Mouse (Mus musculus) megakaryocyte, embryonic 14.5 days (primary cell): ENCODE measurements at regions not wholly inside any gene's neighbourhood (a gene's known extent, or its start where the extent isn't known, plus 50 kb on each side); places are given as distances from the start of the nearest gene placed in this dataset.

Experiments
- H3K27me3 ChIP-seq: replicated peaks from 2 replicates; pipeline ENCODE3; 2012; ENCODE audit warnings: inconsistent platforms
- H3K36me3 ChIP-seq: replicated peaks from 2 replicates; pipeline ENCODE3; 2012; ENCODE audit warnings: low read length, inconsistent platforms, mixed read lengths
- H3K4me1 ChIP-seq: 2 replicates; pipeline ENCODE4 v1.6.1; 2012; ENCODE audit warnings: inconsistent platforms
- H3K4me3 ChIP-seq: replicated peaks from 2 replicates; pipeline ENCODE3; 2012; ENCODE audit warnings: moderate library complexity, mild to moderate bottlenecking, inconsistent platforms
- H3K9me3 ChIP-seq: 2 replicates; pipeline ENCODE4 v1.6.1; 2012; ENCODE audit warnings: inconsistent platforms
- FLI1 ChIP-seq: IDR thresholded peaks from 2 replicates; pipeline ENCODE4 v1.6.1; 2012; ENCODE audit warnings: low read length, inconsistent platforms, mixed read lengths
- GATA1 ChIP-seq: IDR thresholded peaks from 3 replicates; pipeline ENCODE4 v1.6.1; 2012; ENCODE audit warnings: mixed read lengths, low read length, inconsistent platforms, borderline replicate concordance

DNA sequence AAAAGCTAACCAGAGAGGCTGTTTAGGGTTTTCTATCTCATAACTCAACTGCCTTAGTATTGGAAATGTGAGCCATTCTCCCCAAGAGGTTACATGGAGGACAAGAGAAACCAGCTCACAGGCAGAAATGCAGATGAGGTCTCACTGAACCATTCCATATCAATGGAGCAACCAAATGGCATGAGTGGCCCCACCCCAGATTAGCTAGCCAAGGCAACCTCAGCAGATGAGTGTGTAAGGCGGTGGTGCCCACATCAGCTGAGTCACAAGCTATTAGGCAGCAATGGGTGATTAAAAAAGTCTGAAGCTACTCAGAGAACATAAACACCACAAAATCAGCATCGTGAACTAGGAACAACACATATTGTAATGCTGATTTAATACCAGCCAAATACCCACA lies 133.2 kb downstream of the Lpin1 start:
- no peaks in the 10 kb centered on the region for H3K36me3 ChIP-seq
- no peak overlapping the region for H3K4me3 ChIP-seq
- H3K4me1 ChIP-seq = no peaks in the 10 kb centered on the region
- H3K27me3 ChIP-seq = peaks cover 2% of the 10 kb centered on the region
- TF ChIP-seq GATA1 (no peak), FLI1 (no peak)
- no peaks in the 10 kb centered on the region for H3K9me3 ChIP-seq

DNA sequence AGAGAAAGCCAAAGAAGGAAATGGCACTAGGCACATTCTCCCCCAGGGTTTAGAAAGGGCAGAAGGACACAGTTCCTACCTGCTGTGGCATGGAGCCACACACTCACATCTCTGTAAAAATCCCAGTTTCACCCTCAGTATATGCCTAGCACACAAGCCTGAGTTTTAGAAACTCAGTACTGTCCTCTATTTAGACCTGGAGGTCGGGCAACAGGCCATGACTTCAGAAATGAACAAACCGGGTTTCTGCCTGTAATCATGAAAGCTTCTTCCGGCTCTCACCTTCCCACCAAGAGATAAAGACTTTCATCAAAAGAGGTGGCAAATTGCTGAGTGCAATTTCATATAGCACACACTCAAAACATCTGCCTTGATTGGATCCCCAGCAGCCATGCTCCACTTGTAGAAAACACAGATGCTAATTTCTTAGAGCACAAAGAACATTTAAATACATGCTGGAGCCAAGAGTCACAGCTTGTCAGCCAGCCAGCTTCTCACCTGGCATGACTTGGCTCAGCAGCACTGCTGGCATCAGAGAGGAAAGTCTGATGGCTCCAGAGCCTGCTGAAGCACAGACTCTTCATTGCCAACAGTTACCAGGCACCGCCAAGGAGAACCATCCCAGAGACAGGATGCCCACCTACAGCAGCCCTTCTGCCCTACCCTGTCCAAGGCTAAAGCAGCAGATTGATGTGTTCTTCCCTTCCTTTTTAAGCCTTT lies 136.2 kb downstream of the Lpin1 start:
- Histone ChIP-seq H3K27me3 (peaks cover 2% of the 10 kb centered on the region), H3K4me3 (no peak overlapping the region), H3K9me3 (no peaks in the 10 kb centered on the region), H3K36me3 (no peaks in the 10 kb centered on the region), H3K4me1 (no peaks in the 10 kb centered on the region)
- no peak for TF ChIP-seq FLI1
- TF ChIP-seq GATA1 = no peak

DNA sequence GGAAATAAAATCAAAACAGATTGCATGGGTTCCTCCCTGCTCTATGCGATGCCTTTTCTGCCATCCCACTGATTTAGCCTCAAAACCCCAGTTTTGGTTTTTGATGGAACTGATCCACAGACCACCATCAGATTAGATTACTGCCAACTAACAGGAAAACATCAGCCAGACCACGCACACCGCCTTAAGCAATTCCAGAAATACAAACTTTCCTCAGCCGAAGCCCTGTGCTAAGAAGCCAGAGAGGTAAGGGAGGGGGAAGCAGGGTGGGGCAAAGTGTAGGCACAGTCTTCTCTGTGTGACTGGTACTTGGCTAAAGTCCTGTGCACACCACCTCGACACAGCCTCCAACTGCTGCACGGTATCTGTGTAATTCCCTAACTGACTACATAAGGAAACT lies 153.3 kb downstream of the Lpin1 start:
- Histone ChIP-seq H3K4me1 (no peaks in the 10 kb centered on the region), H3K36me3 (no peaks in the 10 kb centered on the region), H3K9me3 (no peaks in the 10 kb centered on the region), H3K4me3 (no peak overlapping the region), H3K27me3 (no peaks in the 10 kb centered on the region)
- TF ChIP-seq GATA1 (no peak), FLI1 (no peak)

DNA sequence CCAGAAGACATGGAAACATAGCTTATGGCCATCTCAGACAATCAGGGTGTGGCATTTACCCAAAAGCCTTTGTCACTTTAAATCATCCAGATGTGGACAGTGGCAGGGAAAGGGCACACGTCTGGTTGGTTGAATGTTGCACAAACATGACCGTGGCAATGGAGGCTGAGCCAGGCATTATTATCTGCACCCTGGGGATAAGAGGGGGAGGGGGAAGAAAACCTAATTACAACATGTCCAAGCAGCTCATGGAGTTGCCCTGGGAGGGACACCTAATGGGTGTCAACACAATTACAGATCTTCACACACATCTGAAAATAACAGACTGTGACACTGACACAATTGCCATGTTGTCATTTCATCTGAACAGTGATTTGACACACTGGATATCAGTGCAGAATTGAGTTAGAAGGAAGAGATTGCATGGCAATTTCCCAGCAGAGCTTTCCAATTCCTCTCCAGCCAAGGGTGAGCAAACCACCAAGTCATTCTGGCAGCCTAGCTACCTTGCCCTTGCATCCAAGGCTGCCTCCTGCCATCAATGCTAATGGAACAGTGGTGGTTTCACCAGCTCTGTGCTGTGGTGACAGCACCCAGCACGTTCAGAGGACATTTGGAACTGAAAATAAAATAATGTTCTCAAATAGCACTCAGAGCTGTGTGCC lies 159.9 kb downstream of the Lpin1 start:
- no peaks in the 10 kb centered on the region for H3K4me1 ChIP-seq
- TF ChIP-seq FLI1 = no peak
- no peak for TF ChIP-seq GATA1
- no peaks in the 10 kb centered on the region for H3K27me3 ChIP-seq
- H3K36me3 ChIP-seq = no peaks in the 10 kb centered on the region
- no peak overlapping the region for H3K4me3 ChIP-seq
- H3K9me3 ChIP-seq = no peaks in the 10 kb centered on the region

DNA sequence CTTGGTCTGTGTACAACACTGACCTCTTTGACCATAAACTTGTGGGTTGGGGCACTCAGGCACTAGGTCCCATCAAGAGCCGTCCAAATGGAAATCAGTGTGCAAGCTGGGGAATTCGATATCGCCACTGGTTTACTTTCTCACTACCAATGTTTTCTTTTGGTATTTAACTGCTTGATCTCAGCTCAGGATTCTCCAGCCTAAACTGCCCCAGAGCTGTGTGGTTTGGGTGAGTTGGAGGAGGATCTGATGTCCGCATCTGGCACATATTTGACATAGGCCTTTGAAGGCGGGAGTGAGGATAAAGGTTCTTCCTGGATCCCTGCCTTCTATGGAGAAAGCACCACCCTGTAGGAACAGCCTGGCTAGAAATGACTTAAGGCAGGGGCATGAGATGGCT lies 172.0 kb downstream of the Lpin1 start:
- no peaks in the 10 kb centered on the region for H3K9me3 ChIP-seq
- no peaks in the 10 kb centered on the region for H3K4me1 ChIP-seq
- H3K4me3 ChIP-seq = no peak overlapping the region
- no peaks in the 10 kb centered on the region for H3K36me3 ChIP-seq
- TF ChIP-seq FLI1 (no peak), GATA1 (no peak)
- H3K27me3 ChIP-seq = peaks cover 2% of the 10 kb centered on the region

DNA sequence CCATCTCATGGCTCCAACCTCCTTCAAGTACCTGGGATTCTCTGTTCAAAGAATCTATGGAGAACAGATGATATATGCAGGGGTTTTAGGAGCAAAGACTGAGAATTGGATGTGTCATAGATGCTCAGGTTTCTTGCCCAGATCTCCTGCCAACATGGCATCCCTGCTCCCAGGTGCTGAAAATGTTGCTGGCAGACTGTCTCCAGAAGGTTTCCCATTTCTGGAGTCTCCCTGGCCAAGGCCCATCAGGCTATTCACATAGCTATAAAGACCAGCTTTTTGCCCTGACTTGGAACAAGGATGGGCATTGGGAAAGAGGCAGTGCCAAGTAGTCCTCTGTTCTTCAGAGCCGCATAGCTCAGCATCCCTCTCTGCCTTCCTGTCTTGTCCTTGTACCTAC lies 173.8 kb downstream of the Lpin1 start:
- Histone ChIP-seq H3K4me3 (no peak overlapping the region), H3K36me3 (no peaks in the 10 kb centered on the region), H3K4me1 (no peaks in the 10 kb centered on the region), H3K9me3 (no peaks in the 10 kb centered on the region), H3K27me3 (no peaks in the 10 kb centered on the region)
- TF ChIP-seq FLI1 = no peak
- no peak for TF ChIP-seq GATA1

DNA sequence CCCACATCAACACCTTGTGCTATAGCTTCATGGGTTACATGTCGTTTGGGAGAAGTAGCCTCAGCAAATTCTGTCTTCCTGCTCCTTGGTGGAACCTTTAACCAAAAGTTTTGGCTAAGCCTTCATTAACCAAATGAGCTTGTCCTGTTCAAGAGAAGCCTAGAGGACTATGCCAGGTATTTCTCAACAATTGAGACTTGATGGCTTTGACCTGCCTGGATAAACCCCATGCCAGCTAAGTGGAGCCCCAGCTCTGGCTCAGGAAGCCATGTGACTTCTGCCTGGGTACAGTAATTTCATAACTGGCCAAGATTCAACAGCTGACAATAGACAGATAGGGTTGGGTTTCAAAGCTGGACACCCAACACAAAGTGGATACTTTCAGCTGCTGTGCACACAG lies 174.5 kb downstream of the Lpin1 start:
- Histone ChIP-seq H3K27me3 (no peaks in the 10 kb centered on the region), H3K4me3 (no peak overlapping the region), H3K4me1 (no peaks in the 10 kb centered on the region), H3K36me3 (no peaks in the 10 kb centered on the region), H3K9me3 (no peaks in the 10 kb centered on the region)
- TF ChIP-seq GATA1 (no peak), FLI1 (no peak)

DNA sequence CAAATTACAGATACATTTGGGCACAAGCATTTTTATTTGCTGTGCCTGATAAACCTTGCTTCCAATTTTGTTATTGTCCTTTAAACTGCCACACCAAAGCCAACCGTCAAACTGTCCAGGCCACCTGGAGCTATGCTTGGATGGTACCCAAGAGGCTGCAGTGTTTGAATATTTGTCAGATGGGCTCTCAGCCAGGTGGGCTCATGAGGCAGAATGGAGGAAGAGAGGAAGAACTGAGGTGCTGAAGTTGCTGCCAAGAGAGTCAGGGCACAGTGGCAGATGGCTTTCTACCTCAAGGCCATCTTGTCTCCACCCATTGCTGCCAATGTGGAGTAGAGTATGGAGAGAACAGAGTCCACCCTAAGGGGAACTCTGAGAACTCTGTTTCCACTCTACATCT lies 176.0 kb downstream of the Lpin1 start:
- H3K4me3 ChIP-seq = no peak overlapping the region
- TF ChIP-seq GATA1 = no peak
- TF ChIP-seq FLI1 = no peak

DNA sequence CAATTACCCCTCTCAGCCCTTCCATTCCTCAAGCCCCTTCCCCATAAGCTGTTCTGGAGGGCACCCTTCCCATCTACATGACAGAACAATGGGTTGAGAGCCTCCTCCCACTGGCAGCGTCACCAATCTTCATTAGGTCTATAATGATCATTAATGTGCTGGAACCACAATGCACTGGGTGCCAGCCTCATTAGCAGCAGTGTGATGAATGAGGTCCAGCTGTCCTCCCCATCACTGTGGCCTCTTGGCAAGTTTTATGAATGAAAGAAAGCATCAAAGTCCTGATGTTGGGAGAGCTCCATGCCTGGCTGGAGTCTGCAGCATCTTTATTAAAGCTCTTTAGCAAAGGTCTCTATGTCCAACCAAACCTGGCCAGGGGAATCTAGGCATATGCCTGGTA lies 176.5 kb downstream of the Lpin1 start:
- no peaks in the 10 kb centered on the region for H3K27me3 ChIP-seq
- no peaks in the 10 kb centered on the region for H3K9me3 ChIP-seq
- H3K4me3 ChIP-seq = no peak overlapping the region
- no peak for TF ChIP-seq GATA1
- no peak for TF ChIP-seq FLI1
- no peaks in the 10 kb centered on the region for H3K4me1 ChIP-seq
- H3K36me3 ChIP-seq = no peaks in the 10 kb centered on the region

More for the DNA sequence above, 176.0 kb downstream of the Lpin1 start:
- no peaks in the 10 kb centered on the region for H3K36me3 ChIP-seq
- no peaks in the 10 kb centered on the region for H3K27me3 ChIP-seq
- H3K9me3 ChIP-seq = no peaks in the 10 kb centered on the region
- no peaks in the 10 kb centered on the region for H3K4me1 ChIP-seq

DNA sequence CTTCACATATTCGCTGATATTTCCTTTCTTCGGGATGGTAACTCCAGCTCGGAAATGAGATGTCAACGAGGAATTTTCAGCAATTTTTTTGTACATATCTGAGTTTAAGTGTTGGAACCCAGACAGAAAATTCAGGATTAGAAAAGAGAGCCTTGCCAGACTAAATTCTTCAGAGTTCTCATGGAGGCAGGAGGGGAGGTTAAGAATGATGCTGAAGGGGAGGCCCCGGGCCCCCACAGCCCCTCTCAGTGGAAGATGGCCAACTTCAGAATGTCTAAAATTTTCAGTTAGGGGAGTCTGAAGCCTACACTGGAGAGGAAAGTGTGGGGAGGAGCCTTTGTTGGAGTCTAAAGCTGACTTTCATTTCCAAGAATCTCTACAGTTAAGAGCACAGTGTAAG lies 184.8 kb downstream of the Lpin1 start:
- no peak overlapping the region for H3K4me3 ChIP-seq
- no peaks in the 10 kb centered on the region for H3K27me3 ChIP-seq
- no peak for TF ChIP-seq FLI1
- no peak for TF ChIP-seq GATA1
- H3K4me1 ChIP-seq = no peaks in the 10 kb centered on the region
- H3K36me3 ChIP-seq = no peaks in the 10 kb centered on the region
- no peaks in the 10 kb centered on the region for H3K9me3 ChIP-seq

DNA sequence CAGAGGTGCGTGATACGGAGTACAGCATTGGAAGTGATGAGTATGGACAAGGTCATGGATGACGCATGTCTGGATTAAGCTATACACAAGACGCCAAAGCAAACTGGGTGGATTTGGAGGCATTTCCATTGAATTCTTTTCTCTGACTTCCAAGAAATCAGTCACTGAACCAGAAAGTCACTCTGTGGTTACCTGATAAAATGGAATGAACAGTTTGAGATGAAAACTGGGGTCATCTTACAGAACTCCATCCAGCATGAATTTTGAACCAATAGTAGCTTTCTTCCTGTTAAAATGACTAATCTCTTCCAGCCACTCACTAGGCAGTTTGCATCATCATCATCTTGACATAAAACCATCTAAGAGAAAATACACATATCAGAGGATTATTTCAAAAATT lies 186.2 kb downstream of the Lpin1 start:
- no peaks in the 10 kb centered on the region for H3K4me1 ChIP-seq
- H3K4me3 ChIP-seq = no peak overlapping the region
- no peaks in the 10 kb centered on the region for H3K9me3 ChIP-seq
- no peaks in the 10 kb centered on the region for H3K36me3 ChIP-seq
- no peak for TF ChIP-seq FLI1
- no peak for TF ChIP-seq GATA1
- no peaks in the 10 kb centered on the region for H3K27me3 ChIP-seq
